Mouse (Mus musculus) G1E (cell line): ENCODE data around the gene C1ql1.
"Not testable (repeated sequence)": the region's sequence is repeated elsewhere in the genome, so short reads cannot be mapped to it uniquely, and the experiment has no call there.

Source experiments
- CTCF ChIP-seq: IDR thresholded peaks from 2 replicates; pipeline ENCODE4 v1.5.1; 2012; ENCODE audit warnings: low read depth, low read length, inconsistent platforms, mixed read lengths
- GATA1 ChIP-seq: IDR thresholded peaks from 2 replicates; pipeline ENCODE4 v1.6.1; 2012; ENCODE audit warnings: borderline replicate concordance, low read length, inconsistent platforms, mixed read lengths

DNA sequence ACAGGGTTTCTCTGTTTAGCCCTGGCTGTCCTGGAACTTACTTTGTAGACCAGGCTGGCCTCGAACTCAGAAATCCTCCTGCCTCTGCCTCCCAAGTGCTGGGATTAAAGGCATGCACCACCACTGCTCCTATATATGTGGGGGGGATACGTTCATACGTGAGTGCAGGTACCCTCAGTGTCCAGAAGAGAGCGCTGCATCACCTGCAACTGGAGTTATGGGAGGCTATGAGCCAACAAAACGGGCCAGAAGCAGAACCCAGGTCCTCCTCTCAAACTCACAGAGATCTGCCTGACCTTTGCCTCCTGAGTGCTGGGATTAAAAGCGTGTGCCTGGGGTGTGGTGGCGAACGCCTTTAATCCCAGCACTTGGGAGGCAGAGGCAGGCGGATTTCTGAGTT lies 29.5 kb upstream of the C1ql1 start:
- TF ChIP-seq CTCF, GATA1: not testable (repeated sequence)
